Mouse (Mus musculus) megakaryocyte, adult 5-6 weeks (primary cell): Measurements from ENCODE around the gene Ddx23. TPM values are rescaled to one million over a fixed set of nuclear protein-coding genes. Genes with fewer than 3 reads are reported as not detected.
A peak's percentile ranks its signal among the peaks of the same experiment; 100 is the strongest.

ENCODE experiments used
- ATAC-seq: 2 replicates; pipeline ENCODE4 v1.8.0; 2016; ENCODE audit warnings: mild to moderate bottlenecking, inconsistent platforms; ENCODE audit not compliant: poor library complexity, severe bottlenecking
- total RNA-seq, 2 experiments: library from RNA; stranded (forward) in 1 of 2; stranded (reverse) in 1 of 2; fragments of 153-499, 151-499 nt in 1 of 2; fragments of 221-1000, 200-1000 nt in 1 of 2; gene quantifications; 2 replicates each; pipeline versions ENCODE4 v1.2.3 to v1.2.4; 2015 to 2017

Gene Ddx23
- total RNA-seq, 2 experiments from 2014 or later, result 23.4 to 106 TPM

DNA sequence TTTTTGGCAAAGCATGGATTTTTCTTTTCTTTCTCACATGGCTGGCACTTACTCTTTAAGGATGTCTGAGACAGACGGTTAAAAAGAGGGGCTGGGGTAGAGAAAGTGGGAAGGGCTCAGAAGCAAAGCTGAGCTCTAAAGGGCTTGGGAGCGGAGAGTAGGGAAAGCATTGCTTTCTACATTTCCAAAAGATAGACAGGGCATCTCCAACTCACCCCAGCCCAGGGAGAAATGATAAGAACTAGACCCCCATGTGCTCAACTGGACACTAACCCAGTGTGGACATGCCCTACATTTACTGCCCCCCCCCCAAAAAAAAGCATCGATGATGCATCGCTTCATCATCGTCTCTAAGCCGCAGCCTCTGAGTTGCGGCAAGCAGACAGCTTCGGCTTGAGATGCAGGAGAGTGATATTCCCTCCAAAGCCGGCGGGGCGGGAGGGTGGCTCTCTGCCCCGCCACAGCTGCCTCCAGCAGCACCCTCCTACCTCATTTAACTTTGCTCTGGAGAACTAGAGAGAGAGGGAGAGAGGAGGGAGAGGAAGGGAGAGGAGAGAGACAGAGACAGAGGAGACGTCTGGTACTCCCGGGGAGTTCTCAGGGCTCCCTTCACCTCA, 13.0 kb upstream of the Ddx23 start:
- no peak for ATAC-seq

DNA sequence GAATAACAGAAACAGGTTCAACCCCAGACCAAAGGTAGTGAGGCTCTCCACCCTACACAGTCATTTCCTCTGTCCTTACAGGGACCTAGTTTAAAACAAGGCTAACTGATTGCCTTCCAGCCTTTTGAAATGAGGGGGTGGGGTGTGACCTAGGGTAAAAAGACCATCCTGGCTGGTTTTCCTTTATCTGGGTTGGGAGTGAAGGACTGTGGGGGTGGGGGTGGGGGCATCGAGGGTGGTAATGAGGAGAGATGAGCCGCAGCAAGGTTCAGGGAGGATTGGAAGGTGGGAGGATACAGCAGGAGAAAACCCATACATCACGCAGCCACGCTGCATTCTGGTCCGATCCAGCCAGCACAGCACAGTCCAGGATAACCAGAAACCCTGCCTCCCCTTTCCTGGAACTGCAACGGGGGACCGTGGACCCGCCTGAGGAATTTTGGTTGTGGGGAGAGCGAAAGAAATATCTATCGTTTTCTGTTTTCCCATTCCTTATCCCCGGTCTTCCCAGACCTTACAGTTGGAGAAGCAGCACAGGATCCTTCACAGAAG, 12.4 kb upstream of the Ddx23 start:
- no peak for ATAC-seq

DNA sequence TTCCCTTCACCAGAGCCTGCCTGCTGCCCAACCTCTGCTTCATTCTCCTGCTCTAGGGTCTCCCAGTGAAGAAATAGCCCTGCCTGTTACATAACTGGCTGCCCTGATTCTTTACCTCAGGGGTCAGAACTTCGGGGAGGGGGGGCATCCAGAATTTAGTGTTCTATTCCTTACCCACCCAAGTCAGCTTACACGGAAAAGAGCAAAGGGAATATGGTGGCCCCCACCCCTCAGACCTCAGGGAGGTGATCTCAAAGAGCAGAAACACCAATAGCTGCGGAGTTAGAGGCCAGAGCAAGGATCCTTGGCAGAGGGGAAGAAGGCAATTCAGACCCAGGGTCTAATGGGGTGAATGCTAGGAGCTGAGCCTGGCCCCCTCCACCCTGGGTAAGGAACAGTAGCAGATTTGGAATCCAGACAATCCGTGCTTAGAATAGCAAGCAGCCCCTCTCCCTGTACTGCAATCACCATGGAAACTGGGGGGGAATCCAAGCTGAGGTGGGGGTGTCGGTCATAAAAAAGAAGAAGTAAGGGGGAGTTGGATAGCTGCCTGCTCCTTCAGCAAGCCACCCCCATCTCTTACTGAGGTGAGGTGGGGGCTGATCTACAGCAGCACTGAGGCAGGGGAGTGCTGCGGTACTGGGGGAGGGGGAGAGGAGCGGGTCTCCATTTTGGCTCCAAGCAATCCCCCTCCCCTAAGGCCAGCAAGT, 11.7 kb upstream of the Ddx23 start:
- ATAC-seq, result no peak

DNA sequence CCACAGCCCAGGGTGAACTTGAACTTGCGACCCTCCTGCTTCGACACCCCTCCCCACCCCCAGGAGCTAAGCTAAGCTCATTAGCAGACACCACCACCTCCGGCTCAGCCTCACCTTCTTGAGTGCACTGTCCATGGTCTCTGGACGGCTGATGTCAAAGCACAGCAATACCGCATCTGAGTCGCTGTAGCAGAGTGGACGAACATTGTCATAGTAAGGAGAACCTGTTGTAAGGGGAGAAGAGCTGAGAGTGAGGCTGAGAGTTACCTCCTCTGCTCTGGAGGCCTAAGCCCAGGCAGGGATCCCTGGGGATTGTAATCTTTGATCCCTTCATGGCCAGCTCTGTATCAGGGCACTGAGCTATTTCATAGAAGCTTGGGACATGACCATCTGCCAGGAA, 11.0 kb upstream of the Ddx23 start:
- ATAC-seq, result no peak

DNA sequence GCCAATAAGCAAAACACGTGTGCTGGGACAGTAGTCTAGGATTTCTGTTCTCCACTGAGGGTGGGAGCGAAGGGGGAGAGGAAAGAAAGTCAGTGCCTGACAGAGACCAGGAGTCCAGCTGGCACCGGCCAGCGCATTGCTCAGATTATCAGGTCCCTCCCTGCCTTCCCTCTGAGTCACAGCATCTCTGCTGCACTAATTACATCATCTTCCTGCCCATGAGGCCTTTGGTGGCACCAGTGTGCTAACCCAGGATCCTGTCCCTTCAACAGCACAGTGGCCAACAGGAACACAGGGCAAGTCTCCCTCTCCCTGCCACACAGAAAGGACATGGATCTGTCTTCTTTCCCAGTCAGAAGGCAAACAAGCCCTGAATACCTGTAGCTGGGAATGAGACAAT, 9.9 kb upstream of the Ddx23 start:
- peak; percentile 33; the same call in 1 of the 2 replicates for ATAC-seq

DNA sequence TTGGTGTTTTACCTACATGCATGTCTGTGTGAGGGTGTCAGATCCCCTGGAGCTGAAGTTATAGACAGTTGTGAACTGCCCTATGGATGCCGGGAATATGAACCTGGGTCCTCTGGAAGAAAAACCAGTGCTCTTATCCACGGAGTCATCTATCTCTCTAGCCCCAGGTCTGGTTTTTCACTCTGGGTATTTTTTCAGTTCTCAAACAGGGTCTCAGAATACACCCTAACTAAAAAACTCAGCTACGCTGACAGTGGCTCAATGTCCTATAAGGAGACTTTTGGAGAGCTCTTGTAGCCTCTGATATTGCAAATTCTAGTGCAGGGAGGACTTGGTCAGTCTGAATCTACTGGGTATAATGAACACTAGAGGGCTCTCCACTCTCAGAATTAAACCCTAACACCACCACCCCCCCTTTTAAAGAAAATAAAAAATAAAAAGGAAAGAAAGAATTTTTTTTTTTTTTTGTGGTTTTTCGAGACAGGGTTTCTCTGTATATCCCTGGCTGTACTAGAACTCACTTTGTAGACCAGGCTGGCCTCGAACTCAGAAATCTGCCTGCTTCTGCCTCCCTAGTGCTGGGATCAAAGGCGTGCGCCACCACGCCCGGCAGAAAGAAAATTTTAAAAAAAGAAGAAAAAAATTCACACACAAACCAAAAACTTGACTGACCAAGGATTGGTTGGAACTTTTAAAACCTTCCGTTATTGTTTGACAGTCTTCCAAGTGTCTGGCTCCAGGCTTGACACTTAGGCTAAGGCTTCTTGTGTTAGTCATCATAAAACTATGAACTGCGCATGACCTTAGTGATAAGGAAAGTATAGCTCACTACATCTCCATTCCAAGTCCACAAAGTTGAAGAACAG, 1.6 kb upstream of the Ddx23 start:
- no peak for ATAC-seq

DNA sequence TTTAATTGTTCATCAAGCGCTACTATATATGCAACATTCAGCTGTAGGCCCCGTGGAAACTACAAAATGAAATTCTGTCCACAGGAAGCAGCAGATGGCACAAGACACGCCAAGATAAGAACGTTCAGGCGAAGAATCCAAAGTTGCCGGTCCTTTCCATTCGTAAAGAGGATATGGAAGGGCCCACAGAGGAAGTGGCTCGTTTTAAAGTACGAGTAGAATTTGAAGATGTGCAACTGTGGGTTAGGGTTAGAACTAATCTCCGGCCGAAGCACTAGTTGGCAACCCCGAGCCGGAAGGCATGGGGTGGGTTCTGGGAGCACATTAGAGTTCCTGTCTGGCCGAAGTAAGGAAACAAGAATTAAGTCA, 512 bp downstream of the Ddx23 start:
- peak; percentile 59 for ATAC-seq

DNA sequence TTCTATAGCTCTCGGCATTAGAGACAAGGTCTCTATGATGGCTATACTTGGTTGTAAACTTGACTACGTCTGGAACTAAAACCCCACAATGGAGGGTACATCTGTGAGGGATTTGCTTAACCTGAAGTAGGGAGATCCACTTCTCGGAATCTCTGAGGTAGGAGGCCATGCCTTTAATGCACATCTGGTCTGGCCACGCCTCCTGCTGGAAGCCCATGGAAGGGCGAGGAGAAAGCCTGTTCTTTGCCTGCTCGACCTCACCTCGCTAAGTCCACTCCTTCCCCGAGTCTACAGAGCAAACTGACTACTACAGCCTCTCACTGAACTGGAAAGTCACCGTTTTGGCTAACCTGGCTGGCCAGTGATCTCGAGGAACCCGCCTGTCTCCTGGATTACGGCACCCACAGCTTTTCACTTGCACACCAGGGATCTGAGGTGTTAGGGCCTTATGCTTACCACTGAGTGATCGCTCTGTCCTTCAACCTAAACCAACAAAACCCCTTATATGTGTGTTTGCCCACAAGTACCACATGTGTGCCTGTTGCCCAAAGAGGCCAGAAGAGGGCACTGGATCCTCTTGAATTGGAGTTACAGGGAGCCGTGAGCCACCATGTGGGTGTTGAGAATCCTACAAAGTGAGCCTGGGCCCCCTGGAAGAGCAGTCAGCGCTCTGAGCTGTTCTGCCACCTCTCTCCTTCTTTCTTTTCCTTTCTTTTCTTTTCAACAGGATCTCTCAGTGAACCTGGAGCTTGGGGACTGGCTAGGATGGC, 5.5 kb downstream of the Ddx23 start:
- no peak for ATAC-seq

DNA sequence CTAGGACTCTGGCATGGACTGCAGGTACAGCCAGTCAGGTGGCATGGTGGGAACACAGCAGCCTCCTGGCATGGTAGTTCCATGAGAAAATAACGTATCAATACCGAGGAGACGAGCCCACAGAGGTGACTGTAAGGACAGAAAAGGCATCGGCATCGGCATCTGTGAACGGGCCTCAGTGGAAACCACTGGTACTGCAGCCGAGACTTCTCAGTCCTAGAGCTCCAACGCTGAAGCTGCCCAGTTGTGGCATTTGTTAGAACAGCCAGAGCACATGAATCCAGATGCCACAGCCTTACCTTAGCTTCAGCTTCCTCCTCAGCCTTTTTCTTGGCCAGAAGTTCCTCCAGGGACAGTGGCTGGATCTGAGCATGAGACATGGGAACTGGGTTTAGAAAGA, 10.5 kb downstream of the Ddx23 start:
- ATAC-seq, result no peak

DNA sequence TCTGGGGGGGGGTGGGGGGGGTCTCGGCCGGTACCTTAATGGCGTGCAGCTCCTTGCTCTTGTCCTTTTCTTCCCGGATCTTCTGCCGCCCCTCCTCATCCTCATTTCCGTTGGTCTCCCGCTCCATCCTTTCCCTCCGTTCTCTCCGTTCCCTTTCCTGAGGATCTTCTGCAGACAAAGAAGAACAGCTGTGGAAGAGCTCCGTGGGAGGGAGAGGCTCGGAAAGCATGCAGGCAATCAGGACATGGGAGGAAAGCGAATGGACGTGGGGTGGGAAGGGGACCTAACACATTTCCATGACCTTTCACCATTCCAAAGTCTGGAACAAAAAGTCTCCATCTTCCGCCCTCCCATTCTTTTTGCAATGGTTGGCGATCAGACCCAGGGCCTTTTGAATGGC, 11.3 kb downstream of the Ddx23 start:
- no peak for ATAC-seq

DNA sequence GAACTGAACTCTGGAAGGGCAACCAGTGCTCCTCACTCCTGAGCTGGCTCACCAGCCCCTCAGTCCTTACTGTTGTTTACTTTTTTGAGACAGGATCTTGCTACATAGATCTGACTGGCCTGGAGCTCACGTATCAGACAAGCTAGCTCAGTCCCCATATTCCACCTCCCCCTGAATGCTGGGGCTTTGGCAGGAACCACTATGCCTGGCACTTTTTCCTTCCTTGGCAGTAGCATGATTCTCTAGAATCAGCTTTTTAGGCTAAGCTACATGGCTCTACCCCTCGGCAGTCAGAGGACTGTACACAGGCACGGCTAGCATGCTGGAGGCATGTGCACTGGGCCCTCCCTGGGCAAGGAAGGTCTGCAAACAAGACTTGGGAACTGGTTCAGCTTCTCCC, 14.6 kb downstream of the Ddx23 start:
- ATAC-seq, result no peak

DNA sequence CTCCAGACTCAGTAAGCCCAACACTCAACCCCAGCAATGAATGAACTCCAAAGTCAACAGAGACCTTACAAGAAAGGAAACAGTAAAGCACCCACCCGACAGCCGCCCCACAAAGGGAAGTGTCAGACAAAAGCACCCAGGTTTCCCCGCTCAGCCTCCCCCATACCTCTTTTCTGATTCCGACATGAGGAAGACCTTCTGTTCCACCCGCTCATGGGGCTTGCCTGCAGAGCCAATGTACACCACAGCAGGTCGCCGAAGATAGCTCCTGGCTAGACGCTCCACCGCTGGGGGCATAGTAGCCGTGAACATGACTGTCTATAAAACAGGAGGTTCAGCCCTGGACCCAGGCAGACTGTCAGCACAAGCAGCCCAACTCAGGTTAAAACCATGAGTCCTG, 15.4 kb downstream of the Ddx23 start:
- ATAC-seq, result no peak

DNA sequence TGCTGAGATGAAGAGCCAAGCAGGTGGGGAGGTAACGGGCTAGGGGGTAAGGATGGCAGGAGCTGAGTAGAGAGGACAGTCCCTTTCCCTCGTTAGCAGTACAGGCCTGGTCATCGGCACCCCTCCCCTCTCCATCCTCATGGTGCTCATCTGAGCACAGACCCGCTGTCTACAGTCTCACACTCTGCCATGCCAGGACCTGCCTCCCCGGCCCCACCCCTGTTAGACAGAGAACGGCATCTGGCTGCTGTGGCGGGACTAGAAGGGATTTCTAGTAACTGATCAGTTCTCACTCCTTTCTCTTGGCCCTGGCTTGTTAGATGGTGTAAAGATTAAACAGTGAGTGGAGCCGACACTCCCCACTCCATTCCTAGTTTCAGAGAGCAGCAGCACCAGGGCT, 16.0 kb downstream of the Ddx23 start:
- ATAC-seq, result no peak

DNA sequence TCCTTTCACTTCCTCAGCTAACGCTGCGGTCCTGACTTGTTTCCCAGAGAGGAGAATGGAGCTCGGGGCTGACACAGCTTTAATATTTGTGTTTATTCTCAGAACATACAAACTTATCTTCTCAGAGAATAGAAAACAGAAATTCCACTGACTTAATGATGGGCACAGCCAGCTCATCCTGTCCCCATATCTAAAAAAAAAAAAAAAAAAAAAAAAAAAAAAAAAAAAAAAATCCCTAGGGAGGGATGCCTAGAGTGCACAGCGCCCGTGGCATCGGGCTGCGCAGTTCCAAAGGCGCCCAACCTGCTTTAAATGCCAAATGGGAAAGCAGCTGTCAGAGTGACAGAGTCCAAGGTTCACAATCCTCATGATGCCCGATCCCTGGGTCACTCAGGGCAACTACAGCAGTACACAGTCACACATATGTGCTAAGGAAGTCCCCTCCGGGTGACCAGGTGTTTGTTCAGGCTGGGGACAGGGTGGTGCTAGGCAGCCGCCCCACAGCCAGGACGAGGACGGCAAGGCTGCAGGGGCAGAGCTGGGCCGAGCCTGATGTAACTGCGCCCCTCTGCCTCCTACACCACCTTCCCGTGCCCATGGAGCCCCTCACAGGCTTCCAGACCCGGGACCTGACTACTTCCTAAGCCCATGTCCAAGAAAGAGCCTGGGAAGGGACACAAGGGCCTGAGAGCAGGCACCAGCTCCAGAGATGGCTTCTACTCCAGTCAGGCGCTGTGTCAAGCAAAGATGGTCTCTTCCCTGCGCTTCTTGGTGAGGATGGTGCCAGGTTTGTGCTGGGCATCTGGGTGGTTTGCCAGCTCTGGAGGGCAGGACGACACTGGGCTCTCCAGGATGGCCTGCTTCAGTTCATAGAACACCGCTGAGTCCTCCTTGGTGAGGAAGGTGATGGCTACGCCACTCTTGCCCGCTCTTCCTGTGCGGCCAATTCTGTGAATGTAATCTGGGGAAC, 17.4 kb downstream of the Ddx23 start:
- no peak for ATAC-seq

DNA sequence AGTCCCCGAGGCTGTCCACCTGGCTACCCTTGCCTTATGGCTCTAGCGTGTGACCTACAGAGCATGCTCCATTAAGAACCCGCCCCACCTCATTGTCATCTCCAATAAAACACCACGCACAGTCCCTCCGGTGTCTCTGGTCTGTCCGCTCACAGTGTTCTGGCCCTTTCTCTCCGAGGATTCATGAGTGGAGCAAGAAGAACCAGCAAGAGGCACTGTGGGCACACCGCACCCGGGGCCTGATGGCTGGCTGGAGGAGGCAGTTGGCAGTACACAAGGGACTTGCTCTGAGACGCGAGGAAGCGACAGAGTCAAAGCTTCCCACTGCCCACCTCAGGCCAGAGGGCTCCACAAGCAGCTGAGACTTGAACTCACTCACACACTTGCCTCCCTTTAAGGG, 18.3 kb downstream of the Ddx23 start:
- ATAC-seq, result no peak

DNA sequence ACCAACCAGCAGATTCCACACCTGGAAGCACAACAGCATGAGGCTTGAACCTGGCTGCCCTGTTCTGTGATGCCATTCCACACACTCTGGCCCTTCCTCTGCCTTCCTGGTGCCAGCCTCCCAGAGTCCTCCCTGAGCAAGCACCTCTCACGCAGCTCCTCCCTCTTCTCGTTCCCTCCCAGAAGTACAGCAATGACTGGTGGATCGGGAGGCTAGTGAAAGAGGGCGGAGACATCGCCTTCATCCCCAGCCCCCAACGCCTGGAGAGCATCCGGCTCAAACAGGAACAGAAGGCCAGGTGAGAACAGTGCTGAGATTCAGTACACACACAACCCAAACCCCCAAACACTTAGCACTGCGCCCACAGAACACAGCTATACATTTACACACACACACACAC, 22.5 kb downstream of the Ddx23 start:
- no peak for ATAC-seq

DNA sequence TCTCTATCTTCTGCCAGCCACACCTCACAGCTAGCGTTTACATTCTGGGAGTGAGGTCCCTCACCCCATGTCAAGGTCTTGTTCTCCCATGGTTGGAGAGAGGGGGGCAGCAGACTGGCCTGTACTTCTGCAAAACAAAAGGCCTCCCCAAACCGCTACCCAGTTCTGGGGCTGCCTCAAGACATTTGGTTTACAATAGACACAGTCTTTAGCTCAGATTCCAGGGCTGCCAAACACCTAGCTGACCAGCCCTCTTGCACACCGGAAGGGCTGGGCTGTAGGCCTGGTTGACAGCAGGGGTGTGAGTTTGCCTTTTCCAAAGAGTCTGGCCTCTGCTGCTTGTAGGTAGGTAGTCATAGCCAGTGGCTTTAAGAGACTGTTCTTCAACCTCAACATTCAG, 25.5 kb downstream of the Ddx23 start:
- no peak for ATAC-seq

DNA sequence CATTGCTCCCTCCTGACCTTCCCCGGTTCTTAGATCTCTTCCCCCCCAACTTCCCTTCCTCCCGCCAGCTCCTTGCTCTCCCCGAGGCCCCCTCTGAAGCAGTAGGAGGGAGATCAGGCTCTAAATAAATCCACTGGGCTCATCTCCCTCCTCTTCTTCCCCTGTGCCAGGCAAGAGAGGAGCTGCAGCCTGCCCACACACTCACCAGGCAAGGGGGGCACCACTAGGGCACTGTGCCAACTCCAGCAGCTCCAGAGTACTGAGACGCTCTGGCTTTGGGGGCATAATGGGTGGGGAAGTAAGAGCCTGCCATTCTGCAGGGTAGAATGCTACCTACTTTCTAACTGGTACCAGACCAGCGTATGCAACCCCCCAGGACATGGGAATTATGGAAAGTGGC, 26.2 kb downstream of the Ddx23 start:
- no peak for ATAC-seq

DNA sequence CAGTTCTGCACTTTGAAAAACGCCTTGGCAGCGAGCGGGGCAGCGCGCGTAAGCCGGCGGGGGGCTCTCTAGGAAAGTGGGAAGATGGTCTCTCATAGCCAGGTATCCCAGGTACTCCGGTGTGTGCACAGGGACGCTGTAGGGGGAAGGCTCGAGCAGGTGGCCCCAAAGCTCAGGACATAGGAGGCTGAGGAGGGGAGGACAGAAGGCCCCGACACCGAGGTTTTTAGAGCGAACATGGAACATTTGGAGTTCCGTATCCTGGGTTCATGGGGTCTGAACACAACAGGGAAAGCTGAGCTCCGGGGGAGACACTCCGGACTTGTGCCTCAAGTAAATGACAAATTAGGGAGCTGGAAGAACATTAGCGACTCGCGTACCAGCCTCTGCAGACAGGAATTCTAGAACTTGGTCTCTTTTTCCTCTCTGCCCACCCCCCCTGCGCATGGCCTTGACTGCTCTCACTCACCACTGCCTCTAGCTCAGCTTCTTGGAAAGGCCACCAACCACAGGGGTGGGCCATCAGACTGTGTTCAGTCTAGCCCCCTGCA, 27.3 kb downstream of the Ddx23 start:
- ATAC-seq, result no peak
